Mouse (Mus musculus): Measurements from ENCODE around the gene Arsg.
"Not testable (repeated sequence)": the region's sequence is repeated elsewhere in the genome, so short reads cannot be mapped to it uniquely, and the experiment has no call there.

Arsg gene

DNA sequence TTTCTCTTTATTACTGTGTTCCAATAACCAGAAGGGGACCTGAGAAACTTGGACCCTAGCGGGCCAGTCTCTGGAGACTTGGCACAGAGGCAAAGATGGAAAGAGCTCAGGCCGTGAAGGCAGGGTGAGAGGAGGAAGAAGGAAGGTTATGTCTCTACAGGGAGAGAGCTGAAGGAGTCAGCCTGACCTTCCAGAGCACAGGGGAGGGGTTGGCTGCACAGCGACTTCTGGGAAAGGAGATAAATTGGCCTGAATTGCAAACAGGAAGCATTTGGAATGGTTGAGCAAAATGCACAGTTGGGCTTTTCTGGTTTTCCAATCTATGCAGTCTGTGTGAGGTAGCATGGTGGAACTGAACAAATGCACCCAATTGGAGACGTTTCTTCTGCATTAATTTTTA lies 143.6 kb downstream of the Arsg start:
- no peak for DNase-seq (ENCODE audit: low read depth, low spot score)

GRCm38 (mm10) chr11:109619055-109619454 lies 145.9 kb downstream of the Arsg start:
- DNase-seq (ENCODE audit: low read depth, low spot score), result not testable (repeated sequence)

- DNase-seq (ENCODE audit: low read depth, low spot score), result no peak
Observed at GRCm38 (mm10) chr11:109620356-109620755, 147.2 kb downstream of the Arsg start.

DNA sequence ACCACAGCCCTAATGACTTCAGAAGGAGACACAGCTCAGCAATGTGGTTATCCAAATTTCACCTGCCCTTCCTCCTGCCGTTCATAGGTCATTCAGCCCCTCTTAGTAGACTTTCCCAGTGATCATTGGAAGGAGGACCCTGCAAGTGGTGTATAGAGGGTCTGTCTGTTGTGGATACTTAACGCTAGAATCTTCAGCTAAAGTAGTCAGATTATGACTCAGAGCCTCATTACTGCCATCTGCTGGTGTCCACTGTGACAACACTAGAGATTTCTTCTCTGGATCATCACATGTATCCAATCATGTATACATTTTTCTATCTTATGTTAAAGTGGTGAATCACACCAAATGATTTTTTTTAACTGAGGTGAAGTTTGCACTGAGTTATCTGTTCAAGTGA lies 148.0 kb downstream of the Arsg start:
- peak; percentile 67 for DNase-seq (ENCODE audit: low read depth, low spot score)

- no peak for DNase-seq (ENCODE audit: low read depth, low spot score)
Observed at GRCm38 (mm10) chr11:109622518-109623037, 149.4 kb downstream of the Arsg start.
